Mouse (Mus musculus) brain, adult 2 months (tissue): ENCODE measurements around the gene Sec61a1.
A peak's percentile ranks its signal among the peaks of the same experiment; 100 is the strongest.

Experiments used
- DNase-seq: peaks from one replicate; pipeline ENCODE4 v3.0.0; 2011; ENCODE audit warnings: low read depth, low spot score

Sec61a1 gene

GRCm38 (mm10) chr6:88516667-88517066, 2.0 kb downstream of the Sec61a1 start:
- no peak for DNase-seq

- DNase-seq, result no peak
Observed at GRCm38 (mm10) chr6:88515971-88516370, 2.7 kb downstream of the Sec61a1 start.

- peak; percentile 67 for DNase-seq
Observed at GRCm38 (mm10) chr6:88514546-88514945, 4.2 kb downstream of the Sec61a1 start.

GRCm38 (mm10) chr6:88513984-88514383, 4.7 kb downstream of the Sec61a1 start:
- no peak for DNase-seq

GRCm38 (mm10) chr6:88503044-88503443, 15.7 kb downstream of the Sec61a1 start:
- DNase-seq, result no peak

GRCm38 (mm10) chr6:88502030-88502970, 16.4 kb downstream of the Sec61a1 start:
- DNase-seq, result peak; percentile 18

- no peak for DNase-seq
Observed at GRCm38 (mm10) chr6:88500405-88500767, 18.3 kb downstream of the Sec61a1 start.

GRCm38 (mm10) chr6:88499481-88500404, 19.0 kb downstream of the Sec61a1 start:
- DNase-seq, result peak; percentile 78

- DNase-seq, result no peak
Observed at GRCm38 (mm10) chr6:88493712-88494111, 25.0 kb downstream of the Sec61a1 start.

- DNase-seq, result peak; percentile 96
Observed at GRCm38 (mm10) chr6:88490629-88491354, 27.9 kb downstream of the Sec61a1 start.

- DNase-seq, result no peak
Observed at GRCm38 (mm10) chr6:88489834-88490233, 28.9 kb downstream of the Sec61a1 start.

- peak; percentile 75 for DNase-seq
Observed at GRCm38 (mm10) chr6:88489026-88489425, 29.7 kb downstream of the Sec61a1 start.

- peak; percentile 81 for DNase-seq
Observed at GRCm38 (mm10) chr6:88486893-88487292, 31.8 kb downstream of the Sec61a1 start.

GRCm38 (mm10) chr6:88485378-88485777, 33.3 kb downstream of the Sec61a1 start:
- no peak for DNase-seq

GRCm38 (mm10) chr6:88483913-88484312, 34.8 kb downstream of the Sec61a1 start:
- no peak for DNase-seq

GRCm38 (mm10) chr6:88483111-88483510, 35.6 kb downstream of the Sec61a1 start:
- DNase-seq, result peak; percentile 94

GRCm38 (mm10) chr6:88480421-88480820, 38.3 kb downstream of the Sec61a1 start:
- DNase-seq, result no peak

- no peak for DNase-seq
Observed at GRCm38 (mm10) chr6:88469878-88470277, 48.8 kb downstream of the Sec61a1 start.

GRCm38 (mm10) chr6:88465181-88465920, 53.4 kb downstream of the Sec61a1 start, which contains the start of gene Ruvbl1:
Ruvbl1 (plus strand) TSS chr6:88465409.
- DNase-seq, result peak; percentile 99

- no peak for DNase-seq
Observed at GRCm38 (mm10) chr6:88454545-88454944, 64.2 kb downstream of the Sec61a1 start.
